Mouse (Mus musculus): Measurements from ENCODE around the gene Olfr1419.
"Not testable (repeated sequence)": the region's sequence is repeated elsewhere in the genome, so short reads cannot be mapped to it uniquely, and the experiment has no call there.

The Olfr1419 gene

DNA sequence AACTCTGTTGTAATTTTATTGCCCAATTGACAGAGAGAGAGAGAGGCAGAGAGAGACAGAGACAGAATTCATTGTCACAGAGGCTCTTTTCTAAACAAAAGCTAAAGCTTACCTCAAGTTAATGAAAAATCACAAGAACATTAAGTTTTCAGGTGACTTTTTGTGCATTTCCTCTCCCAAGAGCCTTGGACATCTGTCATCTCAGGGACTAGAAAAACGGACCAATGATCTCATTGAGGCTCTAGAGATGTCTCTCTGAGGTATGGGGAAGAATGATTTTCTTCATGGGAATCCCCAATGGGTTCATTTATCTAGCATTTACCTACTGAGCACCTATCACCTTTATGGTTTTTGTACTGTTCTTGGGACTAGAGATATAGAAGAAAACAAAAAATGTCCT is at the start of gene Olfr1419:
Gene Olfr1419, minus strand, starts transcription at position 101 of the 400 bp plus-strand sequence.
- DNase-seq (ENCODE audit: low read depth, low spot score): no peak

GRCm38 (mm10) chr19:11922515-11922914 is 47.6 kb upstream of the Olfr1419 start:
- DNase-seq (ENCODE audit: low read depth, low spot score): not testable (repeated sequence)

- DNase-seq (ENCODE audit: low read depth, low spot score): no peak
Measured at GRCm38 (mm10) chr19:11922068-11922467, 47.2 kb upstream of the Olfr1419 start.

DNA sequence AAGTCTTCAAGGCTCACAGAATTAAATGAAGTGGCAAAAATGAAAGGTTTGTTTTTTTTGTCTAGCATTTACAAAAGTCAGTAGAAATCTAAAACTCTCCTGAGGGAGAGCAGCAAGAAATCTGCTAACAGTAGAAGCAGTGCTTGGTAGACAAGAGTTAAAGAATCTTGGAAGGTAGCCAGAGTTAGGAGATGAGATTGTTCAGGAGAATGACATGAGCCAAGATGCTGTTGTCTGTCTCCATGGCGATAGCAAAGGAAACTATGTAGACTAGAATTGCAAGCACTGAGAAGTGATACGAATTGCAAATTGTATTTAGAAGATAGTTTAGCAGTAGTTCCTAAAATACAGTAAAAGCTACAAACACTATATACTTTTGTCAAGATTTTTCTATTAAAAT is 40.9 kb upstream of the Olfr1419 start:
- DNase-seq (ENCODE audit: low read depth, low spot score): peak; percentile 4

GRCm38 (mm10) chr19:11912533-11913121 is 37.7 kb upstream of the Olfr1419 start:
- peak; percentile 70 for DNase-seq (ENCODE audit: low read depth, low spot score)

DNA sequence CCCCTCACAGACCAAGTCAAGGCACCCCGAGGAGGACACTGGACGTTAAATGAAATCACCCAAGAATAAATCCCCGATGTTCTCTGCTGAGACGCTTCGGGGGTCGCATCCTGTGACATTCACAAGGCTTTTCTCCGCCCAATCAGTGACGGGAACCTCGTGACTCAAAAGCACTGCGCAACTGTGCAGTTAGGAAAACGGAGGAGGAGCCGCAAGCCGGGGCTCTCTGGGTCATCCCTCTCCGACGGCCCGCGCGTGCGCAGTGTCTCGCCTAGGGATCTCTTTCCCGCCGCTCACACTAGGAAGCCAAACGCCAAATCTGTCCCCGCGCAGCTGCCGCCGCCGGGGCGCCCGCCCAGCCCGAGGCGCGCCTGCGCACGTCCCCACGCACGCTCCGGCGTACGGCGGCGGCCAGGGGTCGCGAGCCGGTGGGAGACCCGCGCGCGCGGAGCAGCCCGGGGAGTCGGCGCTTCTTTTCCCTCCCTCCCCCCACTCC is 37.2 kb upstream of the Olfr1419 start, which contains the start of gene Patl1:
Gene Patl1, plus strand, starts transcription at position 363 of the 496 bp plus-strand sequence.
- DNase-seq (ENCODE audit: low read depth, low spot score): peak; percentile 98

- no peak for DNase-seq (ENCODE audit: low read depth, low spot score)
Measured at GRCm38 (mm10) chr19:11911603-11912002, 36.7 kb upstream of the Olfr1419 start.

DNA sequence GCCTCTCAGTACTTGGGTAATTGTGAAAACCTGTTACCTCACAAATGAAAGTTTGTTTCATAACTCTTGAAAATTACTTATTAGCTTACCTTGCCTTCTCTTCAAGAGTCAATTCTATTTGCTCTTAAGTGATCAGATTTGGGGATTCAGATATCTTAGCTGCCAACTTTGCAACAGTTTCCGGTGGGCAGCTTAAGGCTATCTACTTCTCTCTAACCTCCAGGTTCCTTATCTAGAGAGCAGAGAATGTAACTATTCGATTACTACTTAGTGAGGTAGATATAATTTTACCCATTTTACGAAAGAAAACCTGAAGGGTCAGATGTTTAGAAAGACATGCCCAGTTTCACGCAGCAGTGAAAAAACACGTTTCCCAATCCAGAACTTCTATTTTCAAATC is 36.1 kb upstream of the Olfr1419 start:
- no peak for DNase-seq (ENCODE audit: low read depth, low spot score)

DNA sequence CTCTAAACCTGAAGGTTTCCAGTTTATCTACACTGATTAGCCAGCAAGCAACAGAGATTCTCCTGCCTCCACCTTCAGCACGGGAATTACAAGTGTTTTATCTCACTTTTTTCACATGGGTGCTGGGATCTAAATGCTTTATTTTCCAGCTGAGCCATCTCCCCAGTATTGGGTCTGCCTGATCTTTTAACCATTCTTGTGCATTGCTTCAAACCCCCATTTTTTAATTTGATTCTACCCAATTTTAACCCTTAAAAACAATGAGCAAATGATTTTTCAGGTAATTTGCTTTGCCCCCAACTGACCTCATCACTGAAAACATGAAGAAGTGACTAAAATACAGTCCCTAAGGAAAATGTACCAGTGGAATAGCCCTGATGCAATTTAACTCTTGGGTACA is 11.4 kb upstream of the Olfr1419 start, which contains the start of gene Olfr1420:
Gene Olfr1420, plus strand, starts transcription at position 301 of the 400 bp plus-strand sequence.
- no peak for DNase-seq (ENCODE audit: low read depth, low spot score)

- not testable (repeated sequence) for DNase-seq (ENCODE audit: low read depth, low spot score)
Measured at GRCm38 (mm10) chr19:11878404-11878803, 3.5 kb upstream of the Olfr1419 start.

- DNase-seq (ENCODE audit: low read depth, low spot score): no peak
Measured at GRCm38 (mm10) chr19:11867837-11868236, 7.1 kb downstream of the Olfr1419 start.

DNA sequence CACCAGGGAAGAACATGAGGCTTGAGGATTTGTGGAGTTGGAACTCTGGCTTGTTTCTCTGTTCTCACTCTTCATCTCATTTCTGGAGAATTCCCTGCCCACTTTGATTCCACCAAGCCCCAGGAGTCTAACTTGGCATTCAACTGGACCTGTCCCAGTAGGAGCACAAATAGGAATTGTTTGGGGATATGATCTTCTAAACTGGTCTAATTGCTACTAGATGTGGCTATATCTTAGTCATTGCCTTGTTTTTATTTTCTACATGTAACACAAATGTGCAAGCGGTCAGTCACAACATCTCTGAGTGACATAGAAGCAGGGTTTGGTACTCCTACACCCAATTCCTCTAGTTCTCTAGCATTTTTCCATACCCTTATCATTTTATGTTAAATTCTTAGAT is 13.9 kb downstream of the Olfr1419 start, which contains the start of gene Olfr1418:
Gene Olfr1418, minus strand, starts transcription at position 101 of the 400 bp plus-strand sequence.
- no peak for DNase-seq (ENCODE audit: low read depth, low spot score)

- DNase-seq (ENCODE audit: low read depth, low spot score): no peak
Measured at GRCm38 (mm10) chr19:11856506-11856905, 18.4 kb downstream of the Olfr1419 start.

DNA sequence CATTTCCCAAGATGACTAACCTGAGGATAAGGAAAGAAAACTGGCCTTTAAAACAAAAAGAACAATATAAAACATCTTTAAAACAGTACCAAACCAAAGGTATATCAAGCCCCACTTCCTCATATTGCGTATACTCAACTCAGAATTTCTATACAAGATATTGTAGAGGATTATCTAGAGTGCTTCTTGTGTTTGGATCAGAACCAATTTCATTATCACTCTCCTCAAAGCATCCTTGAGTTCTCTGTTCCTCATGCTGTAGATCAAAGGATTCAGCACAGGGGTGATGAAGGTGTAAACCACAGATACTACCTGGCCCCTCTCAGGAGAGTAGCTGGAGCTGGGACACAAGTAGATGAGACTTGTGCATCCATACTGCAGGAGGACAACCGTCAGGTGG is 20.1 kb downstream of the Olfr1419 start:
- no peak for DNase-seq (ENCODE audit: low read depth, low spot score)

GRCm38 (mm10) chr19:11852652-11853051 is 22.3 kb downstream of the Olfr1419 start:
- no peak for DNase-seq (ENCODE audit: low read depth, low spot score)

DNA sequence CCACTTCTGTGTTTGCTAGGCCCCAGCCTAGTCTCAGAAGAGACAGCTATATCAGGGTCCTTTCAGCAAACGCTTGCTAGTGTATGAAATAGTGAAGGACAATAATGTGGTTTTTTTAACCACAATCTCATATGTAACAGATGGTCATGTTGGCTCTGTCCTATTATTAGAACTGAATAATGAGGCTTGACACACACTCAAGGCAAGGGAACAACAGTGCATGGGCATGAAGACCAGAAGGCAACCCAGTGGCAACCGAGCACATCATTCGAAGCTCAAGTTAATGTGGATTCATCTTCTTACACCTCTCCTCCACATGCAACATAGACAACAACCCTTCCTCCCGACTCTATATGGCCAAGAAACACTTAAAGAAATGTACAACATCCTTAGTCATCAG is 28.6 kb downstream of the Olfr1419 start:
- no peak for DNase-seq (ENCODE audit: low read depth, low spot score)

DNA sequence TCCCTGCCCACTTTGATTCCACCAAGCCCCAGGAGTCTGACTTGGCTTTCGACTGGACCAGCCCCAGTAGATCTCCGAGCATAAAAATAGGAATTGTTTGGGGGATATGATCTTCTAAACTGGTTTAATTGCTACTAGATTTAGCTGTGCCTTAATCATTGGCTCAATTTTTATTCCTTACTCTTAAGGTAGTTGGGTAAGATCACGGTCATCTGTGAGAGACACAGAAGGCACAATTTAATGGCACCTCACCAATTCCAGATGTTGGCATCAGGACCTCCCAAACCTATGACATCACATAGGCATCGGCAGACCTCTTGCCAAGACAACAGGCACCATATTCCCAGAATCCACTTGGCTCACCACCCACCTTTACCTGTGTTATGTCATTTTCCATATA is 35.8 kb downstream of the Olfr1419 start, which contains the start of gene Olfr1417:
Gene Olfr1417, minus strand, starts transcription at position 101 of the 400 bp plus-strand sequence.
- no peak for DNase-seq (ENCODE audit: low read depth, low spot score)

GRCm38 (mm10) chr19:11823346-11824065 is 51.4 kb downstream of the Olfr1419 start:
- DNase-seq (ENCODE audit: low read depth, low spot score): no peak

GRCm38 (mm10) chr19:11820211-11820610 is 54.7 kb downstream of the Olfr1419 start:
- DNase-seq (ENCODE audit: low read depth, low spot score): no peak

- peak; percentile 91 for DNase-seq (ENCODE audit: low read depth, low spot score)
Measured at GRCm38 (mm10) chr19:11819800-11820199, 55.1 kb downstream of the Olfr1419 start.

DNA sequence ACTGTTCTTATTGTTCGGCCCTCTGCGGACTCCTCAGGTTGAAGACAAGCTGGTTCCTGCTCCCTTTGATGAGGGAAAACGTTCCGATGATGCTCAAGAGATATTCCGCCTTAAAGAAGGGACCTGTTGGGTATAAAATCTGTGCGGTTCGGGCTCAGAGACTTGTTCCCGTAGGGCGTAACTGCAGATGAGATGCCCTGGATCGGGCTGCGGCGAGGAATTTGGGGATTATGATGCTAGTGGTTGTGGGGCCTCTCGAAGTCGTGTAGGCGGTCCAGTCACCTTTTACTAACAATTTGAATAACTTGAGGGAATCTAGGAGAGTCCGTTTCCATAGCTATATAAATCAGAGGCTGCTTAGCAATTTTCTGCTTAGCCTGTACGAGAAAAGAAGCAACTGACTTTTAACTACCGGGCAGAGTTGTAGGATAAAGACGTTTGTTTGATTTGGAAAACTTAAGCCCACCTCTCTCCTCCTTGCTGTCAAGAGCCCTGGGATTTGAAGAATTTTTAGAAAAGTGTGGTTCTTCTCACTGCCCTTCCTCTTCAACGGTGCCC is 55.7 kb downstream of the Olfr1419 start, which contains the start of gene Stx3:
Gene Stx3, minus strand, starts transcription at position 261 of the 558 bp plus-strand sequence.
- no peak for DNase-seq (ENCODE audit: low read depth, low spot score)
